Mouse (Mus musculus) left cerebral cortex, adult 2 months (tissue): ENCODE results near the gene Parvb. TPM values are rescaled to one million over a fixed set of nuclear protein-coding genes. Genes with fewer than 3 reads are reported as not detected.

ENCODE experiments used
- DNase-seq, 2 experiments: peaks; one replicate each; pipeline ENCODE4 v3.0.0; 2021 to 2022; ENCODE audit warnings: low spot score in 2 of 2, mixed read lengths in 1 of 2; ENCODE audit errors: extremely low spot score in 1 of 2
- H3K27ac ChIP-seq: fragments of 200-600 bp; 2 replicates; pipeline ENCODE4 v1.8.1; 2022
- H3K4me3 ChIP-seq: fragments of 200-600 bp; 2 replicates; pipeline ENCODE4 v1.8.1; 2022
- CTCF ChIP-seq: fragments of 200-600 bp; IDR thresholded peaks from 2 replicates; pipeline ENCODE4 v1.8.1; 2022; ENCODE audit warnings: antibody characterized with exemption, mild to moderate bottlenecking, moderate library complexity
- intact Hi-C: fragments of 180-260 bp; cut with DNase I; formaldehyde crosslinking; loops from one replicate; pipeline ENCODE4 v1.15.1; 2025
- total RNA-seq, 2 experiments: library from RNA; stranded (reverse); gene quantifications; 2 replicates each; pipeline ENCODE4 v1.2.3; 2021

The Parvb gene
- total RNA-seq, 2 experiments from 2014 or later: 19.3 to 20.9 TPM

DNA sequence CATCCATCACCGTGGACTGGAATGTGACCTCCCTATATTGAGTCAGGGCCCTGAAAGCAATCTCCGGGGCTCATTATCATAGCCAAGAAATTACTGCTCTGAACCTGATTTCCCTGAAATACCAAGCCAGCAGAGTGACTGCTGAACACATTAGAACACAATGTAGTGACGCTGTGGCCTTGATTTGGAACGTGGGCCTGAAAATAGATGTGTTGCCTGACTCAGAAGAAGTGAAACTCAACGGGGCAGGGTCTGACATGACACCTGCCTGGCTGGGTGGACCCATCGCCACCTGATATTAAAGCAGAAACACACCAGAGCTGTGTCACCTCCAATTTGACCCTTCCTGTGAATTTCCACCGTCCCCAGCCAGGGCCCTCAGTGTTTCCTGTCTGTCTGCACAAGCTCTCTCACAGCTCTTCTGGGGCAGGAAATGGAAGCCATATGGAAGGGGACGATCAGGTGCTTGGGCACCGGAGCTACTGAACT lies 13.0 kb upstream of the Parvb start:
- H3K27ac ChIP-seq: no peak overlapping the region
- DNase-seq: no peak
- TF ChIP-seq CTCF: no peak
- intact Hi-C loops: no loop called here
- no peak overlapping the region for H3K4me3 ChIP-seq

DNA sequence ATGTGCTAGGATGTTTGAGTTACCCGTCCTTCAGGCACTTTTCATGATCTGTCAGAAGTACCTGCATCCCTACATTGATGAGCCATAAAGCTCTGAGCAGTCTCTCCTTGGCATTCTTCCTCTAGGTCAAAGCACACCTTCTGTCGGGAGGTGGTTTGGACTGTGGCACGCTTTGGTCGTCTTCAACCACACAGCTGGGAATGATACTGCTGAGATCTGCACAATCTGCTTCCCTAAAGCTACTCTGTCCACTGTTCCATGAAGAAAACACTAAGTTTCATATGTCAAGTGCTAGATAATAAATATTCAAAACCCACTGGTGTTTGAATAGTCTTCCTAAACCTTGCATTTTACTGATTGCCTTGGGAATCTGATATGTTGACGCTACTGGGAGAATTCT lies 10.3 kb upstream of the Parvb start:
- Histone ChIP-seq H3K4me3 (no peak overlapping the region), H3K27ac (no peak overlapping the region)
- intact Hi-C loops: no loop called here
- TF ChIP-seq CTCF: no peak
- no peak for DNase-seq

DNA sequence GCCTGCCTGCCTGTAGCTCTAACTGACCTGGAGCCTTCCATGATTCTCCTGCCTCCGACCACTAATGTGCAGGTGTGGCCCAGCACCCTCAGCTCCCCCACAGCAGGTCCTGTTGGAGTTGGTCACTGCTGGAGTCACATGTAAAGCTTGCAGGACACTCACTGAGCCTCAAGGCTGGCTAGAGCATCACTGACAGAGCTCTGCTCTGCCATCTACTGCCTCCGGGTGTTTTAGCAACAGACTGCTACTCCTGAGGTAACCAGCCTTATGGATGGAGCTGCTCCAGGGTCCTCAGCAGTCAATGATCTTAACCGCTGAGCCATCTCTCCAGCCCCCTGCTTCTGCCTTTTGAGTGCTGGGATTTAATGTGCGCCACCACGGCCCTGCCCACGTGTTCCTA lies 8.4 kb upstream of the Parvb start:
- Histone ChIP-seq H3K27ac (no peak overlapping the region), H3K4me3 (no peak overlapping the region)
- TF ChIP-seq CTCF: peak; percentile 45
- DNase-seq: no peak
- intact Hi-C loops: no loop called here

DNA sequence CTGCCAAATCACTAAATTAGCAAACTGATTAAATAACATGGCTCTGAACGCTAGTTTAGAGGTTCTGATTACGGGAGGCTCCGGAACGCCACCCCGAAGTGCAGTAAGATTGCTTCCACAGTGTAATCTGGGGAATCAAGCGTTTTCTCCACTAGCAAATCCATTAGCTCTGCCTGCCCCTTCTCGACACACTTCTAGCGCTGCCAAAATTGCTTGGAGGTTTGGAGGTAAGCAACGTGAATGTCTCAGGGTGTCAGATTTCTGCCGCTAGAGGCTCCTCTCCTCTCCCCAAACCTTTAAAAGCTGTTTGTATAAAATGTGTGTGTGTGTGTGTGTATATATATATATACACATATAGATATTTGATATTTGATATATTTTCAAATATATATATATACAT lies 7.1 kb upstream of the Parvb start:
- TF ChIP-seq CTCF: peak; percentile 11; the same call in 1 of the 2 replicates
- Histone ChIP-seq H3K27ac (no peak overlapping the region), H3K4me3 (no peak overlapping the region)
- DNase-seq: no peak
- intact Hi-C loops: no loop called here

DNA sequence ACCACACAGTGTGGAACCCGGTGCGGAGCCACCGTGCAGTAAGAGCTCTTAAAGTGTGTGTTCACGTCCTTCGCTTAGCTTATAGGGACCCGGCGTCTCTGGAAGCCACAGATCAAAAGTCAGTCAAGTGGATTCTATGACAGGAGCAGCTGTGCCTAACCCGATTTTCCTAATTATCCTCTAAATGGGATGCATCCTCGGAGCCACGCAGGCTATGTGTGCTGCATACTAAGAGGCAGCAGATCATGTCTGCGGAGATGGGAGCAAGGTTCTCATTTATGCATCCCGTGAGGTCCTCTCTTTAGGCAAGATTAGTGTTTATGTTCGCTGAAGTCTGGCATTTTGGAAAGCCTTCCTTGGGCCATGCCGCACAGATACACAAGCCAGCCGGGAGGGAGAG lies 4.9 kb upstream of the Parvb start:
- no peak overlapping the region for H3K4me3 ChIP-seq
- no peak overlapping the region for H3K27ac ChIP-seq
- no peak for TF ChIP-seq CTCF
- no peak for DNase-seq
- intact Hi-C loops: no loop called here

DNA sequence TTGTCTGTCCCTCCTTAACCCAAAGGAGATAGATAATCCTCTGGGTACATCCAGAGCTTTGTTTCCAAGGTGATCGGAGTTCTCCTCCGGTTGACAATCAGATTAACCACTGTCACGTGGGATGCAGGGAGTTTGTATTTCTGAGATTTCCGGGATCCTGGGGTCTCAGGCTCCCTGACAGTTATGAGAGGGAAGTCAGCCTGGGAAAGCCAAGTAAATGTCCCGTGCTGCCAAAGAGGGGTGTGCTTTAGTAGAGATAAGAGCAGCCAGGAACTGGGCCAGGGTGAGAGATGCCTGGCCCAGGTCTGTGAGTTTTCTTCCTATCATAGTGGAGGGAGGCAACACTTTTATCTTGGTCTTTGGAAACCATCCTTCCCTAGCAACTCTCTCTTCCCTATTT lies 1.2 kb upstream of the Parvb start:
- peak overlapping the region; percentile 84 for H3K27ac ChIP-seq
- no peak for DNase-seq
- peak overlapping the region; percentile 58 for H3K4me3 ChIP-seq
- TF ChIP-seq CTCF: no peak
- intact Hi-C loops: no loop called here

DNA sequence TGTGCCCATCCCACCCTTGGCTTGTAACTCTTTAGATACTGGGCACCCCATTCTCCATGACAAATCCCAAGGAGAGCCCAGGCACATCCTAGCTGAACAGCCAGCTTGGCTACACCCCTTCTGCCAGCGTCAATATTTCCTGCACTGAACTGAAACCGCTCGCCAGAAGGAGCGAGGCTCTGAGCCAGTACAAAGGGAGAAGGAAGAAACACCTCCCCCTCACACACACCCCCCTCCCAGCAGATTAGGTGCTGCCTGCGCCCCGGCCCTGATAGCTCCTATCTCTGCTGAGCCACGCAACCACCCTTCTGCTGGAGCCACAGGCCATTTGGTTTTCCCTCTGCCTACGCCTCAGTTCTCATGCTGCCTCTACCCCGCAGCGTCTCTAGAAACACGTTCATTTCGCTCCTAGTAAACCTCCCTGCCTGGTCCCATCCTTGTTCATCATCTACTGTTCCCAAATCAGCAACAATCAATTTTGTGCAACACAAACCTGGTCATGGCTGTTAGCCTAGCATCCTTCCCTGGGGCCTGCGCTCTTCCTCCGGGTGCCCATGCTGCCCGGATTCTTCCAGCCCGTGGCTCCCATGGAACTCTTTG lies 630 bp upstream of the Parvb start:
- no peak for TF ChIP-seq CTCF
- intact Hi-C loops: no loop called here
- DNase-seq: peak; percentile 63 to 69
- Histone ChIP-seq H3K27ac (peak overlapping the region; percentile 84), H3K4me3 (peak overlapping the region; percentile 58)

DNA sequence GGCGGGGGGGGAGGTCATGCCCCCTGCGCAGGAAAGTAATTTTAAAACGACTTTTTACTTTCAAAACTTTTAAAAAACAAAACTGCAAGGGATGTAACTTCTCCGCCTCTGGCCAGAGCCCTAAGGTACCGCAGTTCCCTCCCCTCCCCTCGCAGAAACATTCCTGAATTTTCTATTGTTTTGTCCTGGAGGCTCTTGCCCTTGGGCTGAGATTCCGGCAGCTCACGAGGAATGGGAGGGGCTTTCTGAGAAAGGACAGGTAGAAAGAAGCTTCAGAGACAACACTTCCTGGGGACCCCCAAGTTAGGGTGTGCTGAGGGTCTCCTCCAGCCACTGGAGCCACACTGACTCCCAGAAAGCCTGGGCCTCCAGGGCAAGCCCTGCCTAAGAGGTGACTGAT lies 766 bp downstream of the Parvb start:
- Histone ChIP-seq H3K27ac (peak overlapping the region; percentile 84), H3K4me3 (peak overlapping the region; percentile 58)
- intact Hi-C loops: no loop called here
- no peak for DNase-seq
- TF ChIP-seq CTCF: no peak

DNA sequence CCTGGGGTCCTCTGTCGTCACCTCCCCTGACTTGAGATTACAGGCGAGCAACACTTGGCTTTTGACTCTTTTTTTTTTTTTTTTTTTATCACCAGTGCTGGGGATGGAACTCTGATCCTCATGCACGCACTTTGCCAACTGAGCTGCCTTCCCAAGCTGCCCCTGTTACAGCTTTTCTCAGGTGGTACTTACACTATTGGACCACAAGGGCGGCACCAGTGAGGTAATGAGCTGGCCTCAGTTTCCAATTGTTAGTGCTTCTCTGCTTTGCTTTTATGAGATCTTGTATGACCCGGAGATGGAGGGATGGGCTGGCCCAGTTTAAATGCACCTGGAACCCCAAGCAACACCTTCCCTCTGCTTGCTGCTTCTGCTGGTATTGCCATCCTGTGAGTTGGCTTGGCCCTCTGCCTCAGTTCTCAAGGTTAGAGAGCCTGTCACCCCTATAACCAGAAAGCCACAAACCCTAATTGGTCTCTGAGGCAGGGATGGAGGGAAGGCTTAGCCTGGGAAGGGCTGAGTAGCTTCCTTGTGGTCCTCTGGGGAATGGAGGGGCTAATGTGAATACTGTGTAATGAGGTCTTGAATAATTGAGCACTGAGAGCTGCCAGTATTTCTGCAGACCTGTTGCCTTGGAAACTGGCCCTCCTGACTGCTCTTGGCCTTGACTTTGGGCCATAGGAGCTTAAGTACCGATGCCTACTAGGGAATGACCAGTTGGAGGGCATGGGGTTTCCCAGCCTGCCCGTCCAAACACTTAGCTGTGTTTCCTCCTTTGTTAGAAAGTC lies 3.1 kb downstream of the Parvb start:
- H3K27ac ChIP-seq: peak overlapping the region; percentile 48
- no peak for DNase-seq
- H3K4me3 ChIP-seq: no peak overlapping the region
- intact Hi-C loops: no loop called here
- peak; percentile 32 for TF ChIP-seq CTCF

DNA sequence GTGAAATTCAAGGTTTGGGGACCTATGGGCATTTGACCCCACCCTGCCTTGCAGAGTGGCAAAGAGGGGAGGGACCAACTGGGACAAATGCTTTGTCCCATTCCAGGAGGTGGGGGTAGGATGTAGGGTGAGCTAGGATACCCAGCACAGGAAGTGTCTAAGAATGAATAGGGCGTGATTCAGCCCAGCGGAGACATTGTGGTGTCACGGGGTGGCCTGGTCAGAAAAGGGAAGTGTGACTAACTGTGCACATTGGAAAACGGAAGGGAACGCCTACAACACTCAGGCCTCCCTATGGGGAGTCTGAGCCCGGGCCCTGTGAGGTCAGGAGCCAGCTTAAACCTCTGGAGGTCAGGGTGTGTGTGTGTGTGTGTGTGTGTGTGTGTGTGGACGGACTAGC lies 3.8 kb downstream of the Parvb start:
- Histone ChIP-seq H3K27ac (no peak overlapping the region), H3K4me3 (no peak overlapping the region)
- TF ChIP-seq CTCF: no peak
- no peak for DNase-seq
- intact Hi-C loops: no loop called here

DNA sequence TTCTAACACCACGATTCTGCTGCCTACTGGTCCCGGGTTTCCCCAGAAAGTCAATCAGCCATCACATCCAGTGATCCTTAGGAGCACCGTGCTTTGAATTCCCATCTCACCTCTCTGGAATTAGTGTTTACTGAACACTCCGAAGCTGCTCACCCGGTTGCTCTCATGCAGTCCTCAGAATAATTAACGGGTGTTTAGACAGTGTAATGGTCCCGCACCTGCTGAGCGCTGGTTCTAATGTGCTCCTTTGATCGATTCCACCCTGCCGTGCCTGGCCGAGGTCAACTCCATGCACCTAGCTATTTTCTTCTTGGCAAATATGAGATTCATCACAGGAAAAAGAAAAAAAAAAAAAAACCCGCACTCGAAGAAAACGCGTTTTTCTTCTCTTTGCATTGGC lies 6.7 kb downstream of the Parvb start:
- intact Hi-C loops: no loop called here
- TF ChIP-seq CTCF: no peak
- no peak for DNase-seq
- Histone ChIP-seq H3K4me3 (no peak overlapping the region), H3K27ac (no peak overlapping the region)

DNA sequence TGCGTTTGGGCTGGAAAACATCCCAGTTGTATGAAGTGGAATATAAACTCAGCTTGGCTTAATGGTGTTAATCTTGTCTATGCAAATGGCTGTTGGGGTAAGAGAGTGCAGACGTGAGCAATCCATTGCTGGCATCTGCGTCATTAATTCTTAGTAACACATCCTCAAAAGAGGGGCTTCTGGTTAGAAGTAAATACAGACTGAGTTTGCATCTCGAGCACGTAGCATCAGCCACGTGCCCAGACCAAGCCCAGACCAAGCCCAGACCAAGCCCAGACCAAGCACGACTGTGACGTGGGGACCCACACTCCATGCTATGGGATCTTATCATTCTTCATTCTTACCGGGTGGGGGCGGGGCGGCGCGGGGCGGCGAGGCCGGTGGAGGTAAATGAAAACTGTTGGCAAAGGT lies 7.2 kb downstream of the Parvb start:
- intact Hi-C loops: no loop called here
- no peak overlapping the region for H3K4me3 ChIP-seq
- H3K27ac ChIP-seq: no peak overlapping the region
- no peak for DNase-seq
- TF ChIP-seq CTCF: no peak

DNA sequence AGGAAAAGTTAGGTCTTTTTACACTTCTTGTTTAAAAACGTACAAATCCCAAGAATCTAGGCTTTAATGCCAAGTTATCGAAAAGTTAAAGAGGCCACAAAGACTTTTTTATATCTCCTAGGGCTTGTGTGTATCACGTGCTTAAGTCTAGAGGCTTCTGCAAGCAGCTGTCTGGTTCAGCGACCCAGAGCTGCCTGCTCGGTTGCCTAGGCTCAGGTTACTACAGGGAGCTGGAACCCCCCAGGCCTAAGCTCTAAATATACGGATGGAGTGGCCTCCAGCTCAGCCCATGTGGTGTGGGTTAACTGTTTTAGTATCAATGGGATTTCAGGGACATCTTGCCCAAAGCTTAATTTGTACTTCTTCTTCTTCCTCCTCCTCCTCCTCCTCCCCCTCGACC lies 9.7 kb downstream of the Parvb start:
- intact Hi-C loops: no loop called here

More for the DNA sequence above, 9.7 kb downstream of the Parvb start:
- H3K4me3 ChIP-seq: no peak overlapping the region
- DNase-seq: no peak
- H3K27ac ChIP-seq: no peak overlapping the region
- TF ChIP-seq CTCF: no peak
